Mouse (Mus musculus): ENCODE measurements at regions not wholly inside any gene's neighbourhood (a gene's known extent, or its start where the extent isn't known, plus 50 kb on each side); places are given as distances from the start of the nearest gene placed in this dataset.

GRCm38 (mm10) chr16:86404309-86404708 lies 502.7 kb upstream of the Adamts5 start:
- DNase-seq: no peak
- Histone ChIP-seq H3K4me1 (ENCODE audit: control insufficient read depth, insufficient read depth, low read length) (no peaks in the 10 kb centered on the region), H3K4me3 (replicated peaks; ENCODE audit: extremely low read depth, low read depth, low read length) (no peak overlapping the region)
- no peak for TF ChIP-seq POLR2A (IDR thresholded peaks at IDR 0.05; ENCODE audit: borderline replicate concordance, extremely low read depth, low read depth, low read length)
- no peak for TF ChIP-seq CTCF (IDR thresholded peaks at IDR 0.05; ENCODE audit: insufficient read depth, low read length)
- 75% methylated on average over 2 of the region's 2 CpGs for WGBS

- TF ChIP-seq CTCF (IDR thresholded peaks at IDR 0.05; ENCODE audit: insufficient read depth, low read length): no peak
- TF ChIP-seq POLR2A (IDR thresholded peaks at IDR 0.05; ENCODE audit: borderline replicate concordance, extremely low read depth, low read depth, low read length): no peak
- DNase-seq: no peak
- no peak overlapping the region for H3K4me3 ChIP-seq (replicated peaks; ENCODE audit: extremely low read depth, low read depth, low read length)
- no peaks in the 10 kb centered on the region for H3K4me1 ChIP-seq (ENCODE audit: control insufficient read depth, insufficient read depth, low read length)
- 89% methylated on average over 1 of the region's 1 CpGs for WGBS
Observed at GRCm38 (mm10) chr16:86401381-86401780, 499.8 kb upstream of the Adamts5 start.

DNA sequence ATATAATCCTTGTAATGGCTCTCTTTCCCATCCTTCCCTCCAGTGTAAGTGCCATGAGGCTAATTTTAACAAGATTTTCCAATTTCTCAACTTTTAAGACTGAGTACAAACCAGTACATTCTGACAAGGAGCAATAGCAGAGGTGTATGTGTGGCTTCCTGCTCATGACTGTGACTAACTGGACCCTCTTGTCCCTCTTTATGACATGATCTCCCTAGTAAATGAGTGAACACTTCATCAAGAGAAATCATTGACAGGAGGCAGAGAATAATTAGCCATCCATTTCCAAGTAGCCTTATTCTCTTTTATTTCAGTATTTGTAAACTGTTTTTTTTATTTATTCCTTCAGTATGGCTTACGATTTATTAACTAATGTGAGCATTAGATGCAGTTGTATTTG lies 497.7 kb upstream of the Adamts5 start:
- 92% methylated on average over 1 of the region's 1 CpGs for WGBS
- TF ChIP-seq POLR2A (IDR thresholded peaks at IDR 0.05; ENCODE audit: borderline replicate concordance, extremely low read depth, low read depth, low read length) (no peak), CTCF (IDR thresholded peaks at IDR 0.05; ENCODE audit: insufficient read depth, low read length) (no peak)
- no peak for DNase-seq
- no peak overlapping the region for H3K4me3 ChIP-seq (replicated peaks; ENCODE audit: extremely low read depth, low read depth, low read length)
- no peaks in the 10 kb centered on the region for H3K4me1 ChIP-seq (ENCODE audit: control insufficient read depth, insufficient read depth, low read length)

DNA sequence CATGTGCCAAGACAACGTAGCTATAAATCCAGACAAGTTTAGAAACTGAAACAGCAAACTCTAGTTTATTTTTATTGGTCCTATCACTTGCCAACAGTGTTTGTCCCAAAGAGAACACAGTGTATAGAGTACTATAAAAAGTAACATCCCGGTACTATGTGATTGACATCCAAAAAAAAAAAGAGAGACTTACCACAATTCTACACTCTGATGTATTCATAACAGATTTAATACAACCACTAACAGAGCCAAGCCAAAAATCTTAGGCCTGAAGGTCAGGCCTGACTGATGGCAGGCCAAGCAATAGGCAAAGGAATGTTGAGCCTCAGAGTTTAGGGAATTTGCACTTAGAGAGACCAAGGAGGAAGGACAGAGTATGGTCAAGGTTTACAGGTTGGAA lies 495.9 kb upstream of the Adamts5 start:
- Histone ChIP-seq H3K4me1 (ENCODE audit: control insufficient read depth, insufficient read depth, low read length) (no peaks in the 10 kb centered on the region), H3K4me3 (replicated peaks; ENCODE audit: extremely low read depth, low read depth, low read length) (no peak overlapping the region)
- 56% methylated on average over 2 of the region's 2 CpGs for WGBS
- TF ChIP-seq POLR2A (IDR thresholded peaks at IDR 0.05; ENCODE audit: borderline replicate concordance, extremely low read depth, low read depth, low read length) (no peak), CTCF (IDR thresholded peaks at IDR 0.05; ENCODE audit: insufficient read depth, low read length) (no peak)
- no peak for DNase-seq

- 52% methylated on average over 3 of the region's 3 CpGs for WGBS
Observed at GRCm38 (mm10) chr16:86389063-86389723, 487.6 kb upstream of the Adamts5 start.

DNA sequence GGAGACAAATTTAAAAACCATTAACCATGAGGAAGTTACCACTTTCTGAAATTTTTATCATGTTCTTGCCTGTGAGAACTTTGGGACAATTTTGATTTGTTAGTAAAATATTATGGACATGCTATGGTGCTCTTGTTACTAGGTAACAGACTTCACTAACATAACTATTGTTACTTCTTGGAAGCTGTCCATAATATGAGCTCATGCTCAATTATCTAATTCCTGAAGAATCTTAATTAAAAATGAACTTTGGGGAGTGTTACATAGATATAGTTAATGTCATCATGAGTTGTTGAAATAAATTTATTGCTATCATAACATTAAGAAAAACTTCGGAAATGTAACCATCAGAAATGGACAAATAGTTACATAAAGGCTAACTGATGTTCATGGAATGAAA lies 486.5 kb upstream of the Adamts5 start:
- no peaks in the 10 kb centered on the region for H3K4me1 ChIP-seq (ENCODE audit: control insufficient read depth, insufficient read depth, low read length)
- no peak overlapping the region for H3K4me3 ChIP-seq (replicated peaks; ENCODE audit: extremely low read depth, low read depth, low read length)
- no peak for DNase-seq
- WGBS: 71% methylated on average over 1 of the region's 1 CpGs
- TF ChIP-seq CTCF (IDR thresholded peaks at IDR 0.05; ENCODE audit: insufficient read depth, low read length) (no peak), POLR2A (IDR thresholded peaks at IDR 0.05; ENCODE audit: borderline replicate concordance, extremely low read depth, low read depth, low read length) (no peak)

More at GRCm38 (mm10) chr16:86389063-86389723, 487.6 kb upstream of the Adamts5 start:
- no peak overlapping the region for H3K4me3 ChIP-seq (replicated peaks; ENCODE audit: extremely low read depth, low read depth, low read length)
- no peak for DNase-seq
- TF ChIP-seq CTCF (IDR thresholded peaks at IDR 0.05; ENCODE audit: insufficient read depth, low read length) (no peak), POLR2A (IDR thresholded peaks at IDR 0.05; ENCODE audit: borderline replicate concordance, extremely low read depth, low read depth, low read length) (no peak)
- H3K4me1 ChIP-seq (ENCODE audit: control insufficient read depth, insufficient read depth, low read length): no peaks in the 10 kb centered on the region

DNA sequence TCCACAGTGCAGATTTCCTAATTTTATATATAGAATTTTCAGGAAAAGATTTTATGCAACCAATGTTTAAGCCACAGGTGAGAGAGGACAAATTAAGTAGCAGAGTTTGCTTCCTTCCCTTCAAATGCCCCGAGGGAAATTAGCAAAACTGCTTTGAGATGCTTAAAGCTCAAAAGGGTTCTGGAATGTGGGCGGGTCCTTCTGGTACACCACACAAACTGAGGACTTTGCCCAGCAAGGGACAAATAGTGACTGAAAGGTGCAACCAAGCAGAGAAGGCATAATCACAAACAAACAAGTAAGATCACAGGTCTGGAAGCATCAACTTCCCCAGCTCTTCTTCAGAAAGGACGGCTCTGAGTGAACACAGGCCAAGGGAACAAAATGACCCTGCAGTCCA lies 476.4 kb upstream of the Adamts5 start:
- TF ChIP-seq POLR2A (IDR thresholded peaks at IDR 0.05; ENCODE audit: borderline replicate concordance, extremely low read depth, low read depth, low read length): no peak
- no peak for TF ChIP-seq CTCF (IDR thresholded peaks at IDR 0.05; ENCODE audit: insufficient read depth, low read length)
- 43% methylated on average over 3 of the region's 3 CpGs for WGBS
- Histone ChIP-seq H3K4me3 (replicated peaks; ENCODE audit: extremely low read depth, low read depth, low read length) (no peak overlapping the region), H3K4me1 (ENCODE audit: control insufficient read depth, insufficient read depth, low read length) (no peaks in the 10 kb centered on the region)
- no peak for DNase-seq

DNA sequence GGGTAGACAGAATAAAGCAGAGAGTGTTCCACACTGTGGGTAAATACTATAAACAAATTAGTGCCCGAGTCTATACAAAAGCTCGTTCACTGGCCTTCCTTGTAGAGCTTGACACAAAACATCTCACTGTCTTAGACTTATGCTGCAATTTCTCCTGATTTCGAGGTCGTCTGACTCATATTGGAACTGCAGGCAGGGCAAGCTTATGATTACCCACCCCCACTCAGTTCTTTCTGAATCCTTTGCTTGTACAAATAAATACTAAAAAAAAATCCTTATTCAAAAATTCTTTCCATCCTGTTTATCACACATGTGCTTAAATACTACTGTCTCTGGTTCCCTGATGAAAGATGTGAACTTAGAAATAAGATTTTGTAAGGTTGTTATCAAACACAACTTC lies 470.0 kb upstream of the Adamts5 start:
- Histone ChIP-seq H3K4me3 (replicated peaks; ENCODE audit: extremely low read depth, low read depth, low read length) (no peak overlapping the region), H3K4me1 (ENCODE audit: control insufficient read depth, insufficient read depth, low read length) (no peaks in the 10 kb centered on the region)
- TF ChIP-seq POLR2A (IDR thresholded peaks at IDR 0.05; ENCODE audit: borderline replicate concordance, extremely low read depth, low read depth, low read length) (no peak), CTCF (IDR thresholded peaks at IDR 0.05; ENCODE audit: insufficient read depth, low read length) (no peak)
- no peak for DNase-seq
- WGBS: 58% methylated on average over 4 of the region's 4 CpGs

- Histone ChIP-seq H3K4me3 (replicated peaks; ENCODE audit: extremely low read depth, low read depth, low read length) (no peak overlapping the region), H3K4me1 (ENCODE audit: control insufficient read depth, insufficient read depth, low read length) (no peaks in the 10 kb centered on the region)
- WGBS: 47% methylated on average over 5 of the region's 5 CpGs
- TF ChIP-seq POLR2A (IDR thresholded peaks at IDR 0.05; ENCODE audit: borderline replicate concordance, extremely low read depth, low read depth, low read length) (no peak), CTCF (IDR thresholded peaks at IDR 0.05; ENCODE audit: insufficient read depth, low read length) (no peak)
- no peak for DNase-seq
Observed at GRCm38 (mm10) chr16:86368449-86368848, 466.8 kb upstream of the Adamts5 start.

DNA sequence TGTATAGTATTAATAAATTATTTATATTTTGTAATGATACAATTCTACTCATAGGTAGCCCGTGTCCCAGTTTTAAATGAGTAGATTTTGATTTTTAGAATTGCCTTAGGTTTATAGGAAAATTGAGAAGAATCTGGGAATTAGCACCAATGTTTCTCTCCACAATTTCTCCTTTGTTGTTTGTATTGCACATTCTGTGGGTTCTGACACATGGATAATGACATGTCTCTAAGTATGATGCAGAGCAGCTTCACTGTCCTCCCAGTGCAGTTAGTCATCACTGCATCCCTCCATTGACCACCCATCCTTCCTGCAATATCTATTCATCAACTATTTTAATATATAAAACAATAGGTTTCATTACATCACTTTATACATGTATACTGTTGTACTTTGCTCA lies 464.6 kb upstream of the Adamts5 start:
- no peaks in the 10 kb centered on the region for H3K4me1 ChIP-seq (ENCODE audit: control insufficient read depth, insufficient read depth, low read length)
- no peak for DNase-seq
- no peak overlapping the region for H3K4me3 ChIP-seq (replicated peaks; ENCODE audit: extremely low read depth, low read depth, low read length)
- TF ChIP-seq POLR2A (IDR thresholded peaks at IDR 0.05; ENCODE audit: borderline replicate concordance, extremely low read depth, low read depth, low read length) (no peak), CTCF (IDR thresholded peaks at IDR 0.05; ENCODE audit: insufficient read depth, low read length) (no peak)
- WGBS: 95% methylated on average over 1 of the region's 1 CpGs

Data from lung, adult 2 months (tissue).